Mouse (Mus musculus): ENCODE results near the gene Ak9.

DNA sequence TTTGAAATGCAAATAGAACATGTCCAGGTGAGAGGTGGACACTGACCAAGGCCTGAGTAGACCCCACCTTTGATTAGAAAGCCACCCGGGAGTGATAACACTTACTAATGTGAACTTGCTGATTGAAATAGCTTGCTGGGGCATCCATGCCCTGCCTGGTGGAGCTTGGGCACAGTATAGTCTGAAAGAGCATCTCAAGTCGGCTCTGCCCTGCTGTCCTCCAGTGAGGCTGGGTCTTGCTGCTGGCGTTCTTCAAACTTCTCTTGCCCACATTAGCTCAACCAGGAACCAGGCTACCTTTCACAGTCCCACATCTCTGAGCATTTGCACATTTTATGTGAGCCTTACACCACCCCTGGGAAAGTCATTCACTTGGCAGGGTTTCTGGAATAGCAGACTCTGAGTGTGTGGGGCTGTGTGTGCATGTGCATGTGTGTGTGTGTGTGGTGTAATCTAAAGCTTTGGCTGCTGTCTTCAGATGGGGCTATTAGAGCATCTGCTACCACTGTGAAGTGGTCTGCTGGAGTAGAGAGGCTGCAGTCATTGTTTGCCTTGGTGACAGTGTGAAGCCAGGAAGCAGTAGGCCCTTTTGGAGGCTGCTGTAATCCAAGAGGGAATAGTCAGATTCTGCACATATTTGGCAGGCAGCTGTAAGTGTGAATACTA lies 157.4 kb downstream of the Ak9 start:
- TF ChIP-seq CTCF (conservative IDR thresholded peaks at IDR 0.05; ENCODE audit: insufficient read depth, insufficient read length, low read depth, low read length) = no peak
- TF ChIP-seq POLR2A (IDR thresholded peaks at IDR 0.05; ENCODE audit: low read depth, low read length) = no peak

Data from kidney, adult 2 months (tissue).